Mouse (Mus musculus) erythroblast, embryonic 14.5 days (primary cell): ENCODE measurements around the gene Tbc1d10b.

Experiments used
- GATA1 ChIP-seq: IDR thresholded peaks from 2 replicates; pipeline ENCODE4 v1.6.1; 2012; ENCODE audit warnings: low read length, inconsistent platforms, mixed read lengths
- TAL1 ChIP-seq: IDR thresholded peaks from 3 replicates; pipeline ENCODE4 v1.6.1; 2012; ENCODE audit warnings: low read length, inconsistent platforms, mixed read lengths

GRCm38 (mm10) chr7:127253341-127253740 is 45.1 kb upstream of the Tbc1d10b start:
- TF ChIP-seq TAL1 (no peak), GATA1 (no peak)
